Mouse (Mus musculus): ENCODE results near the gene Nppa. TPM values are rescaled to one million over a fixed set of nuclear protein-coding genes. Genes with fewer than 3 reads are reported as not detected.
"Not testable (repeated sequence)": the region's sequence is repeated elsewhere in the genome, so short reads cannot be mapped to it uniquely, and the experiment has no call there.

The Nppa gene
- polyA plus RNA-seq, 1 experiment from 2014 or later, result not detected

GRCm38 (mm10) chr4:148033858-148034410 lies 33.4 kb downstream of the Nppa start:
- H3K79me2 ChIP-seq (ENCODE audit: inconsistent target), result peaks cover 53% of the 10 kb centered on the region
- no peak overlapping the region for H3K4me3 ChIP-seq (ENCODE audit: inconsistent target)
- WGBS (ENCODE audit: missing documents), result 64% methylated on average over 5 of the region's 7 CpGs
- no peaks in the 10 kb centered on the region; the same call in 1 of the 2 replicates for H3K36me3 ChIP-seq (ENCODE audit: inconsistent target)
- H3K27ac ChIP-seq, result no peak overlapping the region

GRCm38 (mm10) chr4:148035440-148035839 lies 34.9 kb downstream of the Nppa start:
- H3K79me2 ChIP-seq (ENCODE audit: inconsistent target), result peaks cover 68% of the 10 kb centered on the region
- 97% methylated on average over 3 of the region's 3 CpGs for whole genome bisulfite sequencing (ENCODE audit: missing documents)
- H3K27ac ChIP-seq, result no peak overlapping the region
- H3K4me3 ChIP-seq (ENCODE audit: inconsistent target), result no peak overlapping the region
- H3K36me3 ChIP-seq (ENCODE audit: inconsistent target), result no peaks in the 10 kb centered on the region

GRCm38 (mm10) chr4:148038079-148038599 lies 37.6 kb downstream of the Nppa start:
- Histone ChIP-seq H3K27ac (peak overlapping the region; percentile 78), H3K36me3 (ENCODE audit: inconsistent target) (no peaks in the 10 kb centered on the region), H3K79me2 (ENCODE audit: inconsistent target) (peaks cover 91% of the 10 kb centered on the region), H3K4me3 (ENCODE audit: inconsistent target) (peak overlapping the region; percentile 67)
- WGBS (ENCODE audit: missing documents), result 8% methylated on average over 21 of the region's 26 CpGs

- under 1% methylated on average over 54 of the region's 54 CpGs for WGBS (ENCODE audit: missing documents)
- H3K79me2 ChIP-seq (ENCODE audit: inconsistent target), result peaks cover 90% of the 10 kb centered on the region
- no peaks in the 10 kb centered on the region for H3K36me3 ChIP-seq (ENCODE audit: inconsistent target)
- peak within 1 kb of the TSS; percentile 78 for H3K4me3 ChIP-seq (ENCODE audit: inconsistent target)
- peak within 1 kb of the TSS; percentile 89 for H3K27ac ChIP-seq
Observed at GRCm38 (mm10) chr4:148038600-148039253, 38.2 kb downstream of the Nppa start, which contains the start of the genes Clcn6 and Mthfr. Gene Clcn6, minus strand, starts transcription at chr4:148038821. Gene Mthfr, plus strand, starts transcription at chr4:148039077.

- no peaks in the 10 kb centered on the region for H3K36me3 ChIP-seq (ENCODE audit: inconsistent target)
- H3K27ac ChIP-seq, result peak overlapping the region; percentile 89
- 24% methylated on average over 19 of the region's 19 CpGs for WGBS (ENCODE audit: missing documents)
- peaks cover 90% of the 10 kb centered on the region for H3K79me2 ChIP-seq (ENCODE audit: inconsistent target)
- peak overlapping the region; percentile 78 for H3K4me3 ChIP-seq (ENCODE audit: inconsistent target)
Observed at GRCm38 (mm10) chr4:148039254-148040028, 38.9 kb downstream of the Nppa start.

GRCm38 (mm10) chr4:148040029-148040830 lies 39.7 kb downstream of the Nppa start:
- peak overlapping the region; percentile 89 for H3K27ac ChIP-seq
- peaks cover 90% of the 10 kb centered on the region for H3K79me2 ChIP-seq (ENCODE audit: inconsistent target)
- peak overlapping the region; percentile 78 for H3K4me3 ChIP-seq (ENCODE audit: inconsistent target)
- WGBS (ENCODE audit: missing documents), result 77% methylated on average over 15 of the region's 15 CpGs
- H3K36me3 ChIP-seq (ENCODE audit: inconsistent target), result no peaks in the 10 kb centered on the region; the same call in 1 of the 2 replicates

- peaks cover 92% of the 10 kb centered on the region for H3K79me2 ChIP-seq (ENCODE audit: inconsistent target)
- H3K36me3 ChIP-seq (ENCODE audit: inconsistent target), result peaks cover 5% of the 10 kb centered on the region; the same call in 1 of the 2 replicates
- peak overlapping the region; percentile 78 for H3K4me3 ChIP-seq (ENCODE audit: inconsistent target)
- WGBS (ENCODE audit: missing documents), result 2% methylated on average over 19 of the region's 19 CpGs
- H3K27ac ChIP-seq, result peak overlapping the region; percentile 89
Observed at GRCm38 (mm10) chr4:148040933-148041610, 40.5 kb downstream of the Nppa start.

- H3K4me3 ChIP-seq (ENCODE audit: inconsistent target), result peak overlapping the region; percentile 78
- WGBS (ENCODE audit: missing documents), result 8% methylated on average over 16 of the region's 16 CpGs
- H3K36me3 ChIP-seq (ENCODE audit: inconsistent target), result peaks cover 11% of the 10 kb centered on the region; the same call in 1 of the 2 replicates
- peaks cover 92% of the 10 kb centered on the region for H3K79me2 ChIP-seq (ENCODE audit: inconsistent target)
- peak overlapping the region; percentile 89 for H3K27ac ChIP-seq
Observed at GRCm38 (mm10) chr4:148041611-148042191, 41.2 kb downstream of the Nppa start.

- peaks cover 26% of the 10 kb centered on the region for H3K36me3 ChIP-seq (ENCODE audit: inconsistent target)
- WGBS (ENCODE audit: missing documents), result 95% methylated on average over 5 of the region's 8 CpGs
- peaks cover 93% of the 10 kb centered on the region for H3K79me2 ChIP-seq (ENCODE audit: inconsistent target)
- H3K27ac ChIP-seq, result 0 out of 2 replicates have a peak overlapping the region, but pooled peaks have one; percentile 89
- peak overlapping the region; percentile 78; the same call in 1 of the 2 replicates for H3K4me3 ChIP-seq (ENCODE audit: inconsistent target)
Observed at GRCm38 (mm10) chr4:148043327-148043726, 42.8 kb downstream of the Nppa start.

GRCm38 (mm10) chr4:148044113-148044512 lies 43.6 kb downstream of the Nppa start:
- peaks cover 34% of the 10 kb centered on the region for H3K36me3 ChIP-seq (ENCODE audit: inconsistent target)
- peak overlapping the region; percentile 59 for H3K27ac ChIP-seq
- 84% methylated on average over 2 of the region's 2 CpGs for WGBS (ENCODE audit: missing documents)
- H3K79me2 ChIP-seq (ENCODE audit: inconsistent target), result peaks cover 99% of the 10 kb centered on the region
- no peak overlapping the region for H3K4me3 ChIP-seq (ENCODE audit: inconsistent target)

- H3K36me3 ChIP-seq (ENCODE audit: inconsistent target), result peaks cover 58% of the 10 kb centered on the region
- peaks cover 97% of the 10 kb centered on the region for H3K79me2 ChIP-seq (ENCODE audit: inconsistent target)
- WGBS (ENCODE audit: missing documents), result 64% methylated on average over 4 of the region's 4 CpGs
- no peak overlapping the region for H3K27ac ChIP-seq
- H3K4me3 ChIP-seq (ENCODE audit: inconsistent target), result no peak overlapping the region
Observed at GRCm38 (mm10) chr4:148046450-148047031, 46.0 kb downstream of the Nppa start.

GRCm38 (mm10) chr4:148050396-148050914 lies 49.9 kb downstream of the Nppa start:
- Histone ChIP-seq H3K36me3 (ENCODE audit: inconsistent target) (peaks cover 97% of the 10 kb centered on the region), H3K79me2 (ENCODE audit: inconsistent target) (peaks cover 59% of the 10 kb centered on the region)
- not testable (repeated sequence) for H3K27ac ChIP-seq; H3K4me3 ChIP-seq (ENCODE audit: inconsistent target)
- WGBS (ENCODE audit: missing documents), result 96% methylated on average over 3 of the region's 3 CpGs
